Mouse (Mus musculus) CD4-positive, CD25-positive, alpha-beta regulatory T cell, adult 9 weeks (primary cell): ENCODE data around the gene Tyw1. TPM values are rescaled to one million over a fixed set of nuclear protein-coding genes. Genes with fewer than 3 reads are reported as not detected.

Experiments used
- polyA plus RNA-seq: library from polyadenylated mRNA; unstranded; fragments of 100-300 nt; shearing (Covaris generic); gene quantifications from one replicate; pipeline ENCODE4 v1.2.1, GENCODE M21; 2017

The Tyw1 gene
- polyA plus RNA-seq: 47.9 TPM

DNA sequence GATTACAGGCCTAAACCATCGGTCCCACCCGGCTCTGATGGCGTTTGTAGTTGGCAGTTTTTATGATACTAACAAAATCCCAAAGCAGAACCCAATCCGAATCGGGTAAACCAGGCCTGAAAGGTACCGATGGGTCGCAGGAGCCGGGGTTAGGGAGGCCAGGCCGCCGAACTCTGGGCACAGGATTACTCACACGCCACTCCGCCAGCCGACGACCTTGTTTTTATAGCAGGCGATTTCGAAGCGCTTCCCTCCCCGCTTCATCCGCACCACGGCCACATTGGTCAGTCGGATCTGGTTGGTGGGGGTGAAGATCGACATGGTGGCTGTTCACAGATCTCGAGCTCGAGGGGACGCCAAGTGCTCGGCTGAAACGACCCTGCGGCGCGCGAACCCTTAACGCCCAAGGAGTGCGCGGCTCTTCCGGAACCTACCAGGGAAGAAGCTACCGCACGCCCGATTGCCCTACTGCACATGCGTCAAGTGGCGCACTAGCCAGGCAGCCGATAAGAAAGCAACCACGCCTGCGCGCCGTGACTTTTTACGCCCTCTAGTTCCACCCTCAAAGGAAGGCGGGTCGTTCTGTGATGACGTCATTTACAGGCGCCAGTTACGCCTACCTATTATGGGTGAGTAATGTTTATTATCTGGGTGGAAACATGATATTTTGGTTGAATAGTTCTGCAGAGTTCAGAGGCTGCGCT lies at the start of gene Tyw1, which contains the start of gene Sbds:
Tyw1 (plus strand) TSS at position 603 of the 704 bp plus-strand sequence.
Sbds (minus strand) TSS at position 514 of the 704 bp plus-strand sequence.

GRCm38 (mm10) chr5:130216781-130217180 lies 38.6 kb upstream of the Tyw1 start, which contains the start of gene Tmem248:
Gene Tmem248 (plus strand): TSS chr5:130217081.

GRCm38 (mm10) chr5:130369237-130369636 lies 113.8 kb downstream of the Tyw1 start, which contains the start of gene Caln1:
Gene Caln1 (plus strand): TSS chr5:130369455.

GRCm38 (mm10) chr5:130384222-130384912 lies 128.9 kb downstream of the Tyw1 start, which contains the start of gene A330070K13Rik:
Gene A330070K13Rik (minus strand): TSS chr5:130384631.

Other genes starting within 250 kb of the Tyw1 start
- 97.4 TPM for gene Asl, start 226.4 kb upstream of the Tyw1 start, polyA plus RNA-seq
- 56.1 TPM for gene Crcp, start 226.3 kb upstream of the Tyw1 start, polyA plus RNA-seq
- 1.7 TPM for gene Tpst1, start 182.3 kb upstream of the Tyw1 start, polyA plus RNA-seq
- 7.8 TPM for gene Kctd7, start 110.8 kb upstream of the Tyw1 start, polyA plus RNA-seq
- gene Rabgef1, start 83.8 kb upstream of the Tyw1 start, polyA plus RNA-seq: 40.9 TPM
- 7.8 TPM for gene Tmem248, start 38.5 kb upstream of the Tyw1 start, polyA plus RNA-seq
- gene Sbds, start 89 bp upstream of the Tyw1 start, polyA plus RNA-seq: 120 TPM
- not detected for gene Caln1, start 113.8 kb downstream of the Tyw1 start, polyA plus RNA-seq
- not detected for gene A330070K13Rik, start 129.0 kb downstream of the Tyw1 start, polyA plus RNA-seq